Mouse (Mus musculus) layer of hippocampus, postnatal 14 days (tissue): Measurements from ENCODE around the gene Vmn1r228. TPM values are rescaled to one million over a fixed set of nuclear protein-coding genes. Genes with fewer than 3 reads are reported as not detected.

Experiments used
- DNase-seq, 2 experiments: peaks; one replicate each; pipeline ENCODE4 v3.0.0; 2021 to 2022; ENCODE audit warnings: low spot score in 2 of 2, mixed read lengths in 1 of 2
- long read RNA-seq, 2 experiments: library from polyadenylated mRNA; stranded (forward); transcript quantifications; one replicate each; pipeline ENCODE4 v2.0.0; 2021
- total RNA-seq, 2 experiments: library from RNA; stranded (reverse); gene quantifications; 2 replicates each; pipeline ENCODE4 v1.2.3; 2021

The Vmn1r228 gene
- total RNA-seq: not detected
- long read RNA-seq, experiment 1: 0 reads
- long read RNA-seq, experiment 2: 0 reads

DNA sequence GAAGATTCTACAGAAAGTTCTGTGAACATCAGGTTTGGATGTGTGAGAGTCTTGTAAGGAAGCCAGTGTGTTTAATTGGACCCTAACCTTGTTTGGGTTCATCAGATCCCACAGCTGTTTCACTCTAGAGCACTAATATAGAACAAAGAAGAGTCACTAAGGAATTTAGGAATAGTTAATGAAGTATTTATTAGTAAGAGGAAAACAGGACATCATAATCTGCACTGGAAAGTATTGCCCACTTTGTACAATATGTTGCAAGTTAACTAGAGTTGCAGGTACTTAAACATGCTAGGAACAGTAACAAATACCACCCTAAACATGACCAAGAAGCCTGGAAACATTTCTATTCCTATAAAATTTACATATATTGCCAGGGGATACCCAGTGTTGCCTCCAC, at the start of gene Vmn1r228:
Vmn1r228 (minus strand) TSS at position 101 of the 400 bp plus-strand sequence.
- DNase-seq: no peak

DNA sequence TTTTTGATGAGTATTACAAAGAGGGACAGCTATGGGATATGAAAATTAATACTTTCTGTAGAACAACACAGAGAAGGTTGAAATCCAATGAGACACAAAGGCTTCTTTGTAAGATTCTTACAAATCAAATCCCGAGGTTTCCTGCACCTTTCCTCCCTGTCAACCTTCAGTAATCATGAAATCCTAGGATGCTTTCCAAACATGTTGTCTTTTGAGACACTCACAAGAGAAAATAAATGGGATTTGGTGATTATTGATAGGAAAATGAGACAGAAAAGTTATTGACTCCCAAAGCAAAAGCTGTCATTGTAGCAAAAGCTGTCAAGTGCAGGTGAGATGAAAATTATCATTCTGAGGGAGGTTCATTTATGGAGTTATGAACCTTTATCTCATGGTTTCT, 25.3 kb upstream of the Vmn1r228 start, which contains the start of gene Vmn1r229:
Vmn1r229 (plus strand) TSS at position 301 of the 400 bp plus-strand sequence.
- no peak for DNase-seq

DNA sequence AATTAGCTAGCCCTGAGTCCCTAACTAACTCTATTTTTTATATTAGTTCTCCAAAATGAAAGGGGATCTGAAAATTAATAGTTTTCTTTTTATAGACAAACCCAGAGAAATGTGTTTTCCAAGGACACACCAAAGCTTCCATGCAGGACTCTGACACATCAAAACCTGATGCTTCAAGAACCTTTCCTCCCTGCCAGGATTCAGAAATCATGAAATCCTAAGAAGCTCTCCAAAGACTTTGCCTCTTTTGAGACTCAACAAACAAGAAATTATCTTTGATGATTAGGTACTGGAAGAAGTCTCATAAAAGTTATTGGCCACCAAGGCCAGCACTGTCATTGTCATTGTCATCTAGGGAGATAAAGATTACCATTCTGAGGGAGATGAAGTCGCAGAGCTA, 56.4 kb downstream of the Vmn1r228 start, which contains the start of gene Vmn1r227:
Vmn1r227 (plus strand) TSS at position 301 of the 400 bp plus-strand sequence.
- DNase-seq: no peak

Other genes with a start within 250 kb of the Vmn1r228 start
- gene Vmn2r109, start 221.4 kb downstream of the Vmn1r228 start, total RNA-seq: not detected
- gene Vmn2r110, start 189.7 kb downstream of the Vmn1r228 start, total RNA-seq: not detected
- gene Fpr-rs3, start 161.3 kb downstream of the Vmn1r228 start, total RNA-seq: not detected
- gene Vmn1r226, start 103.3 kb downstream of the Vmn1r228 start, total RNA-seq: not detected
- not detected for gene Vmn1r227, start 56.3 kb downstream of the Vmn1r228 start, total RNA-seq
- under 1 TPM; 0.07 to 0.17 TPM for gene Vmn1r229, start 25.4 kb upstream of the Vmn1r228 start, total RNA-seq
- gene Vmn1r230, start 54.3 kb upstream of the Vmn1r228 start, total RNA-seq: not detected
- not detected for gene Vmn1r231, start 118.9 kb upstream of the Vmn1r228 start, total RNA-seq
- gene Vmn1r232, start 133.6 kb upstream of the Vmn1r228 start, total RNA-seq: not detected
- gene Ppp2r1a, start 159.2 kb upstream of the Vmn1r228 start, total RNA-seq: 100 to 1,000 TPM; 793 to 804 TPM
- gene Vmn1r233, start 210.3 kb upstream of the Vmn1r228 start, total RNA-seq: not detected
- 10 to 100 TPM; 22.7 to 23.9 TPM for gene Zfp160, start 222.7 kb upstream of the Vmn1r228 start, total RNA-seq